8 mouse cellular contexts compared by ENCODE assay signal in genomic region chr16:29814039-29814438, GRCm38 (mm10).
DNase-seq lines count a peak whose midpoint lies in the region; ATAC-seq and TF ChIP-seq lines count a peak whose summit lies in the region.

No protein-coding gene starts in this region.

- peak; percentile 85 for ATAC-seq in Patski
- ATAC-seq in hindbrain, embryonic 15.5 days (ENCODE audit: low FRiP score, low read depth) = peak; percentile 81

- H3K4me2 ChIP-seq in hindbrain, embryonic 15.5 days = peak overlapping the region; percentile 100

- TF ChIP-seq CTCF in Patski (IDR thresholded peaks at IDR 0.05) = no peak

- peaks cover 31% of the 10 kb centered on the region for H3K4me1 ChIP-seq in hindbrain, embryonic 15.5 days (replicated peaks)
- peaks cover 51% of the 10 kb centered on the region for H3K4me1 ChIP-seq in megakaryocyte, embryonic 14.5 days

- H3K9ac ChIP-seq in hindbrain, embryonic 15.5 days = peak overlapping the region; percentile 90

- POLR2A ChIA-PET in Patski (lab: Charles Lee) = interaction anchor here (0.8 to 1.1 kb wide), 2 partner anchors 31 to 254 kb away, joined by 3 to 5 read pairs; no protein-coding TSS in a partner anchor

- H3K36me3 ChIP-seq in hindbrain, embryonic 15.5 days = no peaks in the 10 kb centered on the region
- no peaks in the 10 kb centered on the region for H3K36me3 ChIP-seq in megakaryocyte, embryonic 14.5 days (replicated peaks; ENCODE audit: low read length)

- no peaks in the 10 kb centered on the region for H3K27me3 ChIP-seq in Patski
- peaks cover 11% of the 10 kb centered on the region; the same call in 1 of the 2 replicates for H3K27me3 ChIP-seq in hindbrain, embryonic 15.5 days
- peaks cover 72% of the 10 kb centered on the region for H3K27me3 ChIP-seq in megakaryocyte, embryonic 14.5 days (replicated peaks)

- CTCF ChIA-PET in Patski (lab: Charles Lee) = interaction anchor here (0.7 to 3.7 kb wide), 7 partner anchors 12 to 257 kb away, joined by 3 to 14 read pairs (median 3); no protein-coding TSS in a partner anchor

- in situ Hi-C loops in Patski (cut with MboI; ENCODE audit: low pct_unique_long_range_greater_than_20kb) = loop anchor here (5.0 kb wide), 2 partner anchors 82 to 253 kb away; no protein-coding TSS in a partner anchor

- H3K4me3 ChIP-seq in hindbrain, embryonic 15.5 days = peak overlapping the region; percentile 71
- H3K4me3 ChIP-seq in megakaryocyte, embryonic 14.5 days (replicated peaks) = peak overlapping the region; percentile 93

- no peaks in the 10 kb centered on the region for H3K9me3 ChIP-seq in hindbrain, embryonic 15.5 days
- H3K9me3 ChIP-seq in megakaryocyte, embryonic 14.5 days = 0 out of 2 replicates have a peak, but pooled peaks cover 3% of the 10 kb centered on the region

- DNase-seq in Patski (ENCODE audit: low read depth, low spot score) = peak; percentile 57
- DNase-seq in cerebellum, adult 9-10 months = peak; percentile 56
- DNase-seq in frontal cortex, postnatal 25 days (ENCODE audit: low spot score in 2 of 2) = peak; percentile 52 to 69
- peak; percentile 56 to 74 for DNase-seq in left cerebral cortex, adult 8-10 months (ENCODE audit: low spot score in 2 of 2)
- DNase-seq in right cerebral cortex, adult 2 months (ENCODE audit: low spot score in 2 of 2) = peak; percentile 72 to 81
- DNase-seq in urinary bladder, adult 2 months (ENCODE audit: low spot score) = peak; percentile 75

- under 1% methylated on average over 31 of the region's 32 CpGs for WGBS in hindbrain, embryonic 15.5 days

- H3K27ac ChIP-seq in hindbrain, embryonic 15.5 days (replicated peaks) = peak overlapping the region; percentile 94

Comparison
In these comparisons a context has a peak if more than half of its experiments do, and no peak if none do; other contexts are left out.
1. Peak in every context shown above with its lines: DNase-seq, ATAC-seq, H3K4me3 ChIP-seq and H3K27ac ChIP-seq.